Mouse (Mus musculus): ENCODE measurements around the gene Ppfia4.
"Not testable (repeated sequence)": the region's sequence is repeated elsewhere in the genome, so short reads cannot be mapped to it uniquely, and the experiment has no call there.

Ppfia4 gene

DNA sequence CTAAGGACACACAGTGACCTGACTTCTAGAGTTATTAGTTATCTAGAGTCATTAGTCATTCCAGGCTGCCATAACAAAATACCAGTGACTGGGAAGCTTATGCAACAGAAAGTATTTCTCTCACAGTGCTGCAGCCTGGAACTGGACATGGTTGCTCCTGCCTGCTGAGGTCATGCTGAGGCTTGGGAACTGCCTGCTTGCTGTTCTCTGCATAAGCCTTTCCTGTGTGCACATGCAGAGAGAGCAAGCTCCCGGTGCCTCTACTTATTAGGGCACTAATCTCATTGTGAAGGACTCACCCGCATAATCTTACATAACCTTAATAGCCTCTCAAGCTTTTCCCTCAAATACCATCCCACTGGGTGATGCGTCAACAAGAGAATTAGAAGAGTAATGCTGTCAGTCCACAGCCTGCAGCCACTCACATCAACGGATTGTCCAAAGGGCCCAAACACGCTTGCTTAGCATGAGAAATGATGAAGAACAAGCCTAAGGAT is 59.9 kb downstream of the Ppfia4 start:
- DNase-seq (ENCODE audit: low spot score in 2 of 2), result no peak

DNA sequence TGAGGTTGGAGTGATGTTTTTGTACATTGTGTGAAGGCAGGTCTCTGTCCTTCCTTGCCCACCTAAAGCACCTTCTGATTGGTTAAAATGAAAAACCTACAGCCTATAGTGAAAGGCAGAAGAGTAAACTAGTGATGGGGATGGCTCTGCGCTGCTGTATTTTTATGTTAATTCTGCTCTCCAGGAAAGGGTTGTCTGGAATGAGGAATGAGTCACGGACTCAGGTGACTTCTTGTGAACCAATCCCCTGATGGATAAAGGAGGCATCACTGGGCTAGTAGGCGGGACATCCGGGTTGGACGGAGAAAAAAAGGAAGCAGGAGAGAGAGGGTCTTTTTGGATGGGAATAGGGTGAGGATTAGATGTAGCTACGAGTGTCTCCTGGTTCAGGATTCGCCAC is 62.7 kb downstream of the Ppfia4 start:
- DNase-seq (ENCODE audit: low spot score in 2 of 2), result no peak

DNA sequence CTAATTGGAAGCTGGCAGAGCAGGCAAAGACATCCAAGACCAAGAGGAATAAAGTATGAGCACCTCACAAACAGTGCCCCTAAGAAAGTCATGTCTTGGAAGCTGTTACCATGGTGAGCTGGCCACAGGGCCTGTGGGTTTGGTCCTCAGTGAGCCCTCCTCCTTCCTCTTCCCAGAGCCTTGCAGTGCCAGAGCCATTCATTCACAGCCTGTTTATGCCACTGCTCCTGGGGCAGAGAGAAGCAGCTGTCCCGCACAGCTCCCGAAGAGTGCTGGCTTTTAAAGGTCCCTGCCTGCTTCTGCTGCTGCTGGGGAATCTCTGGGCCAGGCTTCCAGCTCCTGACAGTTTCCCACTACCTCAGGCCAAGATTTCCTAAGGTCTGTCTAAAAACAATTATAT is 66.9 kb downstream of the Ppfia4 start:
- no peak for DNase-seq (ENCODE audit: low spot score in 2 of 2)

DNA sequence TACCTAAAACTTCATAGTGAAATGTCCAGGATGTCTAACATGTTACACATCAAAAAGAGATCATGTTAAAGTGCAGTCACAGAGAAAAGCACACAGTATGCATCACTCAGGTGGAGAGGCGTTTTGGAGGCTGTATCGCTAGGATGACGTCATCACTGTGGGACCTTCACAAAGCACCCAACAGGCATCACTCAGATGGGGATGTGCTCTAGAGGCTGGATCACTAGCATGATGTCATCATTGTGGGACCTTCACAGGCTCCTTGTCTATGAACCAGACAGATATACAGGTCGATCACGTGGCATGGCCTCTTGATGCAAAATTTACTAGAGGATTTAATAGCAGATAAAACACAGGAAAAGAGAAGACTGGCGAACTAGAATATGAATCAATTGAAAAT is 68.4 kb downstream of the Ppfia4 start:
- no peak for DNase-seq (ENCODE audit: low spot score in 2 of 2)

DNA sequence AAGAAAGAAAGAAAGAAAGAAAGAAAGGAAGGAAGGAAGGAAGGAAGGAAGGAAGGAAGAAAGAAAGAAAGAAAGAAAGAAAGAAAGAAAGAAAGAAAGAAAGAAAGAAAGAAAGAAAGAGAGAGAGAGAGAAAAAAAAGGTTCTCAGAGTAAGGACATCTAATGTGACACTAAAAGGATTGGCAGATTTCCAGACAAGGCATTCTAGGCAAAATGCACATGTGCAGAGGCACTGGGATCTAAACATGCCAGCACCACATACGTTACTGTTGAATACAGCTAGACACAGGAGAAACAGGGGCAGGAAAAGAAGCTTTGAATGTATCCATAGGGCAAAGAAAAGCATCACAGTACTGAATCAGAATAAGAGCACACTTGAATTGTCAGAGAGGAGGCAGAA is 83.0 kb downstream of the Ppfia4 start:
- DNase-seq (ENCODE audit: low spot score in 2 of 2), result not testable (repeated sequence)
